Mouse (Mus musculus) mammary gland, adult 2 months (tissue): Measurements from ENCODE around the gene Pla1a. TPM values are rescaled to one million over a fixed set of nuclear protein-coding genes. Genes with fewer than 3 reads are reported as not detected.

ENCODE experiments used
- polyA plus RNA-seq: library from polyadenylated mRNA; depleted of rRNA; stranded (reverse); fragments of >200 nt; gene quantifications from 2 replicates; pipeline ENCODE4 v1.2.3, GENCODE M21; 2012; ENCODE audit warnings: low replicate concordance; rRNA removed

Pla1a gene
- 49.3 and 72.5 TPM in 2 replicates for polyA plus RNA-seq

GRCm38 (mm10) chr16:38432498-38433425, at the start of gene Pla1a:
TSS of gene Pla1a (minus strand) at chr16:38433145.

GRCm38 (mm10) chr16:38455511-38456418, 22.8 kb upstream of the Pla1a start, which contains the start of gene Cd80:
TSS of gene Cd80 (plus strand) at chr16:38455561.

GRCm38 (mm10) chr16:38452442-38453202, 19.7 kb upstream of the Pla1a start, which contains the start of gene Adprh:
TSS of gene Adprh (minus strand) at chr16:38452703.

GRCm38 (mm10) chr16:38361933-38362332, 71.0 kb downstream of the Pla1a start, which contains the start of gene Popdc2:
TSS of gene Popdc2 (plus strand) at chr16:38362209.

GRCm38 (mm10) chr16:38346529-38347325, 86.2 kb downstream of the Pla1a start, which contains the start of the genes Cox17 and Gm21987:
TSS of gene Cox17 (plus strand) at chr16:38346991.
TSS of gene Gm21987 (plus strand) at chr16:38347040.

Other genes with a start within 250 kb of the Pla1a start
- 0.10 TPM in 1 of 2 replicates, not detected in the other for gene Nr1i2, start 138.3 kb downstream of the Pla1a start, polyA plus RNA-seq
- 0.06 and 0.07 TPM in 2 replicates for gene Maats1, start 91.0 kb downstream of the Pla1a start, polyA plus RNA-seq
- 50.9 and 52.2 TPM in 2 replicates for gene Cox17, start 86.2 kb downstream of the Pla1a start, polyA plus RNA-seq
- gene Gm21987, start 86.1 kb downstream of the Pla1a start, polyA plus RNA-seq = not detected in 2 replicates
- 10.9 and 32.5 TPM in 2 replicates for gene Popdc2, start 70.9 kb downstream of the Pla1a start, polyA plus RNA-seq
- 44.9 and 51.0 TPM in 2 replicates for gene Adprh, start 19.6 kb upstream of the Pla1a start, polyA plus RNA-seq
- gene Cd80, start 22.4 kb upstream of the Pla1a start, polyA plus RNA-seq = 1.1 and 1.8 TPM in 2 replicates
- gene Timmdc1, start 89.5 kb upstream of the Pla1a start, polyA plus RNA-seq = 16.8 and 35.9 TPM in 2 replicates
- 20.6 and 40.5 TPM in 2 replicates for gene Poglut1, start 117.1 kb upstream of the Pla1a start, polyA plus RNA-seq
- 68.7 and 171 TPM in 2 replicates for gene Tmem39a, start 125.6 kb upstream of the Pla1a start, polyA plus RNA-seq